Mouse (Mus musculus) MEL (cell line): Measurements from ENCODE around the gene Spo11. TPM values are rescaled to one million over a fixed set of nuclear protein-coding genes. Genes with fewer than 3 reads are reported as not detected.

Experiments
- DNase-seq: peaks from one replicate; pipeline ENCODE4 v3.0.0; 2011; ENCODE audit warnings: low read depth, low spot score
- H3K27ac ChIP-seq: 2 replicates; pipeline ENCODE4 v1.5.1; 2012; ENCODE audit warnings: low read depth, mild to moderate bottlenecking, control low read depth, low read length, moderate library complexity; ENCODE audit not compliant: control insufficient read depth
- H3K27me3 ChIP-seq, 2 experiments: fragments of 150-350 bp in 1 of 2; sonication (generic) in 1 of 2; 2 replicates each; pipeline ENCODE4 v1.6.1; 2012; ENCODE audit warnings: low read length in 2 of 2, mild to moderate bottlenecking in 2 of 2, improper control_type of control experiment in 1 of 2, moderate library complexity in 1 of 2; ENCODE audit not compliant: insufficient read depth in 2 of 2, control insufficient read depth in 1 of 2
- H3K36me3 ChIP-seq, 2 experiments: 2 replicates each; pipeline ENCODE4 v1.6.1; 2012 to 2014; ENCODE audit warnings: low read length in 2 of 2, improper control_type of control experiment in 1 of 2, inconsistent platforms in 1 of 2, mild to moderate bottlenecking in 1 of 2; ENCODE audit not compliant: insufficient read depth in 2 of 2, control insufficient read depth in 1 of 2
- H3K4me1 ChIP-seq, 2 experiments: fragments of 150-350 bp in 1 of 2; sonication (generic) in 1 of 2; 2 replicates each; pipeline ENCODE4 v1.6.1; 2012; ENCODE audit warnings: low read length in 2 of 2, improper control_type of control experiment in 1 of 2, mild to moderate bottlenecking in 1 of 2; ENCODE audit not compliant: insufficient read depth in 2 of 2, control insufficient read depth in 1 of 2
- H3K4me3 ChIP-seq, 2 experiments: fragments of 150-350 bp in 1 of 2; sonication (generic) in 1 of 2; 2 replicates each; pipeline ENCODE4 v1.5.1; 2012; ENCODE audit warnings: low read depth in 2 of 2, low read length in 2 of 2, mild to moderate bottlenecking in 2 of 2, moderate library complexity in 2 of 2, control low read depth in 1 of 2, improper control_type of control experiment in 1 of 2; ENCODE audit not compliant: control insufficient read depth in 1 of 2, insufficient read depth in 1 of 2
- H3K79me2 ChIP-seq: 2 replicates; pipeline ENCODE4 v1.6.1; 2012; ENCODE audit warnings: mild to moderate bottlenecking, low read length, moderate library complexity; ENCODE audit not compliant: control insufficient read depth, poor library complexity, insufficient read depth
- H3K9ac ChIP-seq: 2 replicates; pipeline ENCODE4 v1.6.1; 2012; ENCODE audit warnings: low read depth, mild to moderate bottlenecking, control low read depth, low read length, moderate library complexity; ENCODE audit not compliant: control insufficient read depth, poor library complexity, severe bottlenecking
- H3K9me3 ChIP-seq: fragments of 150-350 bp; sonication (generic); replicated peaks from 2 replicates; pipeline ENCODE4 v1.6.1; 2012; ENCODE audit warnings: mild to moderate bottlenecking, low read length, improper control_type of control experiment, moderate library complexity; ENCODE audit not compliant: insufficient read depth
- EP300 ChIP-seq, 2 experiments: IDR thresholded peaks; 2 replicates each; pipeline ENCODE4 v1.6.1; 2011; ENCODE audit warnings: improper control_type of control experiment in 2 of 2, low read length in 2 of 2, low read depth in 1 of 2, mild to moderate bottlenecking in 1 of 2
- ETS1 ChIP-seq: IDR thresholded peaks from 2 replicates; pipeline ENCODE4 v1.6.1; 2012; ENCODE audit warnings: low read depth, mild to moderate bottlenecking, inconsistent platforms, low read length, improper control_type of control experiment, moderate library complexity
- HCFC1 ChIP-seq: IDR thresholded peaks from 2 replicates; pipeline ENCODE4 v1.6.1; 2012; ENCODE audit warnings: low read depth, mild to moderate bottlenecking, inconsistent platforms, low read length, improper control_type of control experiment, moderate library complexity
- MAFK ChIP-seq: IDR thresholded peaks from 2 replicates; pipeline ENCODE4 v1.6.1; 2011; ENCODE audit warnings: low read depth, mild to moderate bottlenecking, low read length, improper control_type of control experiment, borderline replicate concordance
- MAZ ChIP-seq: IDR thresholded peaks from 2 replicates; pipeline ENCODE4 v1.6.1; 2012; ENCODE audit warnings: low read depth, mild to moderate bottlenecking, inconsistent platforms, low read length, improper control_type of control experiment
- NELFE ChIP-seq: IDR thresholded peaks from 2 replicates; pipeline ENCODE4 v1.6.1; 2011; ENCODE audit warnings: low read depth, low read length, improper control_type of control experiment
- RAD21 ChIP-seq: IDR thresholded peaks from 2 replicates; pipeline ENCODE4 v1.6.1; 2011; ENCODE audit warnings: mild to moderate bottlenecking, low read depth, low read length, improper control_type of control experiment
- SIN3A ChIP-seq: IDR thresholded peaks from 2 replicates; pipeline ENCODE4 v1.6.1; 2012; ENCODE audit warnings: low read length, improper control_type of control experiment, inconsistent platforms
- SMC3 ChIP-seq: IDR thresholded peaks from 2 replicates; pipeline ENCODE4 v1.6.1; 2011; ENCODE audit warnings: low read depth, low read length, improper control_type of control experiment
- TAL1 ChIP-seq: IDR thresholded peaks from 2 replicates; pipeline ENCODE4 v1.6.1; 2012; ENCODE audit warnings: mild to moderate bottlenecking, inconsistent platforms, low read length, moderate library complexity, mixed read lengths
- USF1 ChIP-seq: IDR thresholded peaks from 2 replicates; pipeline ENCODE4 v1.6.1; 2014; ENCODE audit warnings: low read depth, mild to moderate bottlenecking, inconsistent platforms, low read length, improper control_type of control experiment, moderate library complexity
- ZKSCAN1 ChIP-seq: IDR thresholded peaks from 2 replicates; pipeline ENCODE4 v1.6.1; 2012; ENCODE audit warnings: low read depth, mild to moderate bottlenecking, inconsistent platforms, low read length, improper control_type of control experiment, moderate library complexity
- ZNF384 ChIP-seq: IDR thresholded peaks from 2 replicates; pipeline ENCODE4 v1.6.1; 2012; ENCODE audit warnings: low read depth, mild to moderate bottlenecking, inconsistent platforms, low read length, improper control_type of control experiment
- polyA plus RNA-seq, 2 experiments: library from polyadenylated mRNA; stranded (reverse) in 1 of 2; unstranded in 1 of 2; fragments of >175 nt in 1 of 2; fragments of >200 nt in 1 of 2; gene quantifications; 2 replicates each; pipeline versions ENCODE4 v1.2.1 to v1.2.4; 2012; ENCODE audit warnings: low replicate concordance in 2 of 2, low read depth in 1 of 2; ENCODE audit not compliant: insufficient read length in 2 of 2, insufficient read depth in 1 of 2, missing spikeins in 1 of 2
- total RNA-seq: library from RNA; depleted of rRNA; stranded (reverse); fragments of 300-350 nt; gene quantifications from 2 replicates; pipeline ENCODE4 v1.2.3, GENCODE M21; 2012

Spo11 gene
- total and polyA plus RNA-seq, 3 experiments = not detected

- H3K9ac ChIP-seq = no peak overlapping the region
- no peak overlapping the region for H3K27ac ChIP-seq
- no peaks in the 10 kb centered on the region for H3K9me3 ChIP-seq
- H3K79me2 ChIP-seq = no peaks in the 10 kb centered on the region
- H3K4me1 ChIP-seq = no peaks in the 10 kb centered on the region
- no peaks in the 10 kb centered on the region for H3K36me3 ChIP-seq
- no peak for TF ChIP-seq RAD21
- DNase-seq = no peak
- H3K4me3 ChIP-seq = no peak overlapping the region
- H3K27me3 ChIP-seq = no peaks in the 10 kb centered on the region
Measured at GRCm38 (mm10) chr2:172935776-172936562, 41.5 kb upstream of the Spo11 start.

GRCm38 (mm10) chr2:172936844-172937243, 40.7 kb upstream of the Spo11 start:
- Histone ChIP-seq H3K4me3 (no peak overlapping the region), H3K27ac (no peak overlapping the region), H3K9ac (no peak overlapping the region), H3K27me3 (no peaks in the 10 kb centered on the region), H3K36me3 (no peaks in the 10 kb centered on the region), H3K9me3 (no peaks in the 10 kb centered on the region), H3K79me2 (no peaks in the 10 kb centered on the region), H3K4me1 (no peaks in the 10 kb centered on the region)
- DNase-seq = no peak
- no peak for TF ChIP-seq MAZ
- TF ChIP-seq SMC3 = no peak
- TF ChIP-seq USF1 = no peak
- TF ChIP-seq HCFC1 = no peak
- TF ChIP-seq SIN3A = no peak
- no peak for TF ChIP-seq ETS1
- no peak for TF ChIP-seq TAL1
- no peak for TF ChIP-seq ZNF384
- TF ChIP-seq NELFE = no peak

- DNase-seq = no peak
Measured at GRCm38 (mm10) chr2:172937326-172938190, 39.9 kb upstream of the Spo11 start.

More at GRCm38 (mm10) chr2:172937326-172938190, 39.9 kb upstream of the Spo11 start:
- no peak overlapping the region for H3K9ac ChIP-seq
- H3K9me3 ChIP-seq = no peaks in the 10 kb centered on the region
- H3K79me2 ChIP-seq = no peaks in the 10 kb centered on the region
- TF ChIP-seq EP300 (IDR thresholded peaks at IDR 0.05; ENCODE audit: low read depth in 1 of 2, low read length in 2 of 2) (no peak), ZKSCAN1 (no peak), MAFK (no peak)
- H3K4me1 ChIP-seq = no peaks in the 10 kb centered on the region
- H3K4me3 ChIP-seq = no peak overlapping the region
- no peak overlapping the region for H3K27ac ChIP-seq
- H3K36me3 ChIP-seq = no peaks in the 10 kb centered on the region
- no peaks in the 10 kb centered on the region for H3K27me3 ChIP-seq
